Mouse (Mus musculus): Measurements from ENCODE around the gene Tbx5.

The Tbx5 gene

GRCm38 (mm10) chr5:119810994-119811690 is 21.3 kb upstream of the Tbx5 start:
- CTCF ChIA-PET: no interaction called here

GRCm38 (mm10) chr5:119815247-119815646 is 17.2 kb upstream of the Tbx5 start:
- CTCF ChIA-PET: no interaction called here

- CTCF ChIA-PET: no interaction called here
These were observed 12.0 kb upstream of the Tbx5 start for GRCm38 (mm10) chr5:119820452-119820851.

GRCm38 (mm10) chr5:119821506-119821905 is 11.0 kb upstream of the Tbx5 start:
- CTCF ChIA-PET: no interaction called here

GRCm38 (mm10) chr5:119827341-119827740 is 5.1 kb upstream of the Tbx5 start:
- CTCF ChIA-PET: no interaction called here

GRCm38 (mm10) chr5:119830611-119831010 is 1.9 kb upstream of the Tbx5 start:
- CTCF ChIA-PET: no interaction called here

- CTCF ChIA-PET: no interaction called here
These were observed 1.2 kb upstream of the Tbx5 start for GRCm38 (mm10) chr5:119831201-119831771.

- CTCF ChIA-PET: no interaction called here
These were observed 533 bp upstream of the Tbx5 start for GRCm38 (mm10) chr5:119831791-119832478.

GRCm38 (mm10) chr5:119833223-119834030 is 959 bp downstream of the Tbx5 start:
- CTCF ChIA-PET: no interaction called here

- CTCF ChIA-PET: no interaction called here
These were observed 1.5 kb downstream of the Tbx5 start for GRCm38 (mm10) chr5:119834031-119834403.

- CTCF ChIA-PET: no interaction called here
These were observed 2.8 kb downstream of the Tbx5 start for GRCm38 (mm10) chr5:119835053-119835867.

- CTCF ChIA-PET: no interaction called here
These were observed 3.4 kb downstream of the Tbx5 start for GRCm38 (mm10) chr5:119835868-119836209.

- CTCF ChIA-PET: no interaction called here
These were observed 4.3 kb downstream of the Tbx5 start for GRCm38 (mm10) chr5:119836618-119837305.

GRCm38 (mm10) chr5:119837306-119837675 is 4.8 kb downstream of the Tbx5 start:
- CTCF ChIA-PET: no interaction called here

GRCm38 (mm10) chr5:119837861-119838260 is 5.4 kb downstream of the Tbx5 start:
- CTCF ChIA-PET: no interaction called here

- CTCF ChIA-PET: no interaction called here
These were observed 6.0 kb downstream of the Tbx5 start for GRCm38 (mm10) chr5:119838441-119838840.

GRCm38 (mm10) chr5:119839156-119839555 is 6.7 kb downstream of the Tbx5 start:
- CTCF ChIA-PET: no interaction called here

- CTCF ChIA-PET: no interaction called here
These were observed 7.3 kb downstream of the Tbx5 start for GRCm38 (mm10) chr5:119839616-119840368.

- CTCF ChIA-PET: no interaction called here
These were observed 7.9 kb downstream of the Tbx5 start for GRCm38 (mm10) chr5:119840404-119840803.

- CTCF ChIA-PET: no interaction called here
These were observed 9.4 kb downstream of the Tbx5 start for GRCm38 (mm10) chr5:119841634-119842420.

Measured in spleen, embryonic (tissue).